Comparison of ENCODE assay signal across 9 mouse cellular contexts in the genomic region with DNA sequence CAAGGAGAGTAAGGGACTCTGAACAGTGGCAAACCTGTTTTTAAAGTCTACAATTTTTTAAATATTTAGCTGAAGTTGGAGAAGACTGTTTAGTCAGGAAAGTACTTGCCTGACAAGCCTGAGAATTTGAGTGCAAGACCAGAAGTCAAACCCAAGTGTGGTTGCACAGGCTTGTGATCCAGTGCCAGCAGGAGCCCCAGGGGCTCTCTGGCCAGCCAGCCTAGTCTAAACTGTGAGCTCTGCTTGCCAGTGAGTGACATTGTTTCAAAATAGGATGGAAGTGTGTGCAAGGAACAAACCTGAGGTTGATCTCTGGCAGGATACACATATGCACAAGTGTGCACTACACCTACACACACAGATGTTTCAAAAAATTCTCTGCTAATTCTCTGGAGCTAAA.
"Had no signal": no experiment of that assay in that cellular context is flagged by ENCODE, and none has a peak within 500 bp of the region (broad histone marks: within the 10 kb centered on the region; RNA-seq: fewer than 3 reads in every experiment).

No protein-coding gene starts in this region.

- H3K4me3 ChIP-seq: liver, embryonic 13.5 days had no signal

- H3K27ac ChIP-seq: liver, embryonic 13.5 days had no signal

- DNase-seq: kidney, postnatal 14 days; kidney, postnatal 4 days; liver, embryonic 13.5 days; lung, adult 2 months; lung, postnatal 14 days; lung, postnatal 4 days; midbrain, embryonic 14.5 days; thymus, adult 18-20 months; thymus, postnatal 36 days had no signal
